In the genomic region with DNA sequence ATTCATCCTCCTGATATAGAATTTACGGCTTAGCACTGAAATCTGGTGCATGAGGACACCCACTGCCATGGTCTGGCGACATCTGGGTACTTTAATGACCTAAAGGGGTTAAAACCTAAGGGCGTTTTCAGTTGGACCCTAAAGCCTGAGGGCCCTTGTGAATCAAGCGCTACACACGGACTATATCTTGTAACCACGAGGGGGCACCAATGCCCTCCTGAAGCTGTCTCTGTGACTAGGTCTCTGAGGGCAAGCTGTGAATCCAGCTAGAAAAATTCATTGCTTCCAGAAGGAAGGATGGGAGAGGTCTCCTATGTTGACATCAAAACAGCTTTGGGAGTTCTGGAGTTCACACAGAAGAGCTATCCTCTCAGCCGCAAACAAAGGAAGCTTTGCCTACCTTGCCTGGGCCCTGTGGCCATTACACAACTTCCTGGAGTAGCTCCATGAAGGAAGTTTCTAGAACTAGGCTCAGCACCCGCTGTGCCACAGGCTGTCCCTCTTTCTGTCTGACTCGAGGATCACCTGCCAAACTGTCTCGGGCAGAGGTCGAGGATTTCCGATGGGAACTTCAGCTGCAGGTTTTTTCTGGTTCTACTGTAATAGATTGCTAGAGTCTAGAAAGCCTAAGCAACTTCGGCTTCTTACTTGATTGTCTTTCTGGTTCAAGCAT, we compare ENCODE assay signal across 9 mouse cellular contexts. TPM values are rescaled to one million over a fixed set of nuclear protein-coding genes. Genes with fewer than 3 reads are reported as not detected.
DNase-seq lines count a peak whose midpoint lies in the region; ATAC-seq and TF ChIP-seq lines count a peak whose summit lies in the region.
"Had no signal": no experiment of that assay in that cellular context is flagged by ENCODE, and none has a peak within 500 bp of the region (broad histone marks: within the 10 kb centered on the region; RNA-seq: fewer than 3 reads in every experiment).

No protein-coding gene starts in this region.

- H3K27ac ChIP-seq in lung, postnatal 0 days (ENCODE audit: low read length) = no peak overlapping the region
- H3K27ac ChIP-seq: embryonic facial prominence, embryonic 15.5 days had no signal

- no peak for TF ChIP-seq EP300 in lung, postnatal 0 days (IDR thresholded peaks at IDR 0.05)

- no peaks in the 10 kb centered on the region for H3K9me3 ChIP-seq in lung, postnatal 0 days (ENCODE audit: low read length)
- H3K9me3 ChIP-seq: embryonic facial prominence, embryonic 15.5 days had no signal

- peak; percentile 79 for TF ChIP-seq CTCF in lung, postnatal 0 days (IDR thresholded peaks at IDR 0.05)

- peak; percentile 63 for ATAC-seq in granulocyte monocyte progenitor cell, adult 5-6 weeks (replicated peaks; ENCODE audit: poor library complexity, severe bottlenecking)
- ATAC-seq in lung, postnatal 0 days = peak; percentile 37; the same call in 1 of the 2 replicates

- H3K9ac ChIP-seq in lung, postnatal 0 days (replicated peaks; ENCODE audit: low read depth) = no peak overlapping the region
- H3K9ac ChIP-seq: embryonic facial prominence, embryonic 15.5 days had no signal

- WGBS in lung, postnatal 0 days = 36% methylated on average over 13 of the region's 13 CpGs

- no peaks in the 10 kb centered on the region for H3K27me3 ChIP-seq in lung, postnatal 0 days (replicated peaks; ENCODE audit: insufficient read depth, low read length)
- H3K27me3 ChIP-seq: embryonic facial prominence, embryonic 15.5 days had no signal

- peak; percentile 11 for DNase-seq in gastrocnemius, adult 18-20 months (ENCODE audit: low spot score)
- no peak for DNase-seq in gastrocnemius, postnatal 25 days
- DNase-seq in ovary, postnatal 14 days (ENCODE audit: low spot score) = peak; percentile 45
- DNase-seq in ovary, postnatal 10 days (ENCODE audit: low spot score) = no peak
- peak; percentile 31 for DNase-seq in adrenal gland, postnatal 25 days
- DNase-seq in lung, postnatal 0 days (ENCODE audit: low spot score) = peak; percentile 62
- peak; percentile 44 for DNase-seq in yolk sac, embryonic 10.5 days (ENCODE audit: low spot score)

- no peaks in the 10 kb centered on the region; the same call in 1 of the 2 replicates for H3K4me1 ChIP-seq in lung, postnatal 0 days (ENCODE audit: insufficient read depth, low read depth, low read length)
- H3K4me1 ChIP-seq: embryonic facial prominence, embryonic 15.5 days had no signal

- no peak overlapping the region for H3K4me2 ChIP-seq in lung, postnatal 0 days (replicated peaks; ENCODE audit: low read depth, low read length)
- H3K4me2 ChIP-seq: embryonic facial prominence, embryonic 15.5 days had no signal

- H3K36me3 ChIP-seq in lung, postnatal 0 days (ENCODE audit: insufficient read depth, low read length) = no peaks in the 10 kb centered on the region
- H3K36me3 ChIP-seq: embryonic facial prominence, embryonic 15.5 days had no signal

- no peak overlapping the region for H3K4me3 ChIP-seq in lung, postnatal 0 days (ENCODE audit: low read depth, low read length)
- H3K4me3 ChIP-seq: embryonic facial prominence, embryonic 15.5 days had no signal

RNA-seq across cellular contexts. Expression of a gene that starts 34.4 kb away (rescaled TPM):
- under 1 TPM in 1 of 2 experiments, not detected in 1; 0.14 TPM for total RNA-seq in gastrocnemius, adult 18-20 months (2021)
- not detected for total RNA-seq in gastrocnemius, postnatal 25 days (2021)
- not detected in 2 replicates for total RNA-seq in adrenal gland, postnatal 25 days (2021)
- not detected in 2 replicates for total RNA-seq in granulocyte monocyte progenitor cell, adult 5-6 weeks (2014; fragmentation: Nextera tagmentation)
- not detected in 2 replicates for total RNA-seq in granulocyte monocyte progenitor cell, adult 5-6 weeks (2017)
- 14.5 and 16.4 TPM in 2 replicates for polyA plus RNA-seq in lung, postnatal 0 days (2015; fragmentation: Nextera tagmentation; extraction: Ambion mirVana)

RNA-seq across cellular contexts. Expression of a gene that starts 49.3 kb away (rescaled TPM):
- 100 to 1,000 TPM in 1 of 2 experiments, 10 to 100 TPM in 1; 53.2 to 329 TPM for total RNA-seq in gastrocnemius, adult 18-20 months (2021)
- total RNA-seq in gastrocnemius, postnatal 25 days (2021) = 100 to 1,000 TPM in 1 of 2 experiments, 10 to 100 TPM in 1; 55.0 to 133 TPM
- 14.7 and 16.2 TPM in 2 replicates for total RNA-seq in adrenal gland, postnatal 25 days (2021)
- total RNA-seq in granulocyte monocyte progenitor cell, adult 5-6 weeks (2014; fragmentation: Nextera tagmentation) = 6.3 and 11.5 TPM in 2 replicates
- 7.4 and 8.0 TPM in 2 replicates for total RNA-seq in granulocyte monocyte progenitor cell, adult 5-6 weeks (2017)
- 54.7 and 56.1 TPM in 2 replicates for polyA plus RNA-seq in lung, postnatal 0 days (2015; fragmentation: Nextera tagmentation; extraction: Ambion mirVana)

Comparison
In these comparisons a context has a peak if more than half of its experiments do, and no peak if none do; other contexts are left out.
1. DNase-seq: peak in gastrocnemius, adult 18-20 months (single experiment), ovary, postnatal 14 days (single experiment), adrenal gland, postnatal 25 days (single experiment), lung, postnatal 0 days (single experiment) and yolk sac, embryonic 10.5 days (single experiment); none in gastrocnemius, postnatal 25 days (single experiment) and ovary, postnatal 10 days (single experiment).